Mouse (Mus musculus) intestine, embryonic 16.5 days (tissue): ENCODE data around the gene Inpp4a. TPM values are rescaled to one million over a fixed set of nuclear protein-coding genes. Genes with fewer than 3 reads are reported as not detected.

Source experiments
- ATAC-seq: fragments of 200-750 bp; cut with Nextera tagmentation; 2 replicates; pipeline ENCODE4 v1.8.0; 2017; ENCODE audit warnings: moderate TSS enrichment, moderate library complexity
- H3K27ac ChIP-seq: fragments of 300-500 bp; sonication (generic); 2 replicates; pipeline ENCODE4 v1.5.1; 2014; ENCODE audit warnings: mild to moderate bottlenecking, low read length
- H3K27me3 ChIP-seq: fragments of 300-500 bp; sonication (generic); replicated peaks from 2 replicates; pipeline ENCODE4 v1.6.1; 2014; ENCODE audit warnings: low read length, control low read depth, mixed read lengths; ENCODE audit not compliant: control insufficient read depth, insufficient read depth
- H3K36me3 ChIP-seq: fragments of 300-500 bp; sonication (generic); 2 replicates; pipeline ENCODE4 v1.6.1; 2014; ENCODE audit warnings: low read length, control low read depth; ENCODE audit not compliant: control insufficient read depth, insufficient read depth
- H3K4me1 ChIP-seq: fragments of 300-500 bp; sonication (generic); 2 replicates; pipeline ENCODE4 v1.6.1; 2014; ENCODE audit warnings: low read length, control low read depth, mixed read lengths; ENCODE audit not compliant: control insufficient read depth, insufficient read depth
- H3K4me2 ChIP-seq: fragments of 300-500 bp; sonication (generic); 2 replicates; pipeline ENCODE4 v1.6.1; 2014; ENCODE audit warnings: low read depth, low read length, control low read depth
- H3K4me3 ChIP-seq: fragments of 300-500 bp; sonication (generic); 2 replicates; pipeline ENCODE4 v1.5.1; 2014; ENCODE audit warnings: mild to moderate bottlenecking, low read length
- H3K9ac ChIP-seq: fragments of 300-500 bp; sonication (generic); 2 replicates; pipeline ENCODE4 v1.6.1; 2014; ENCODE audit warnings: low read depth, low read length
- H3K9me3 ChIP-seq: fragments of 300-500 bp; sonication (generic); 2 replicates; pipeline ENCODE4 v1.6.1; 2016; ENCODE audit warnings: low read length, control low read depth; ENCODE audit not compliant: control insufficient read depth
- WGBS: fragments of 180-500 bp; shearing (Covaris S2); extraction: QIAGEN DNeasy Blood & Tissue Kit; methylation state at CpG from one replicate; pipeline ENCODE4 v1.1.7; 2014; 5-methylcytosine and 5-hydroxymethylcytosine counted together
- polyA plus RNA-seq: library from polyadenylated mRNA; unstranded; fragments of >200 nt; fragmentation: Nextera tagmentation; extraction: Ambion mirVana; gene quantifications from 2 replicates; pipeline ENCODE4 v1.2.1, GENCODE M21; 2015

Gene Inpp4a
- polyA plus RNA-seq, 1 experiment from 2014 or later, result 12.1 TPM

- WGBS, result 74% methylated on average over 7 of the region's 7 CpGs
- no peak overlapping the region for H3K4me3 ChIP-seq
- no peaks in the 10 kb centered on the region for H3K36me3 ChIP-seq
- peaks cover 13% of the 10 kb centered on the region for H3K4me1 ChIP-seq
- no peak overlapping the region for H3K4me2 ChIP-seq
- H3K9me3 ChIP-seq, result no peaks in the 10 kb centered on the region
- H3K27ac ChIP-seq, result no peak overlapping the region
- no peak overlapping the region for H3K9ac ChIP-seq
- ATAC-seq, result peak; percentile 52; the same call in 1 of the 2 replicates
- no peaks in the 10 kb centered on the region for H3K27me3 ChIP-seq
Observed at GRCm38 (mm10) chr1:37317644-37318285, 18.1 kb downstream of the Inpp4a start.

GRCm38 (mm10) chr1:37318558-37318957 is 18.9 kb downstream of the Inpp4a start:
- no peak for ATAC-seq
- Histone ChIP-seq H3K9ac (no peak overlapping the region), H3K4me3 (no peak overlapping the region), H3K4me1 (peaks cover 13% of the 10 kb centered on the region), H3K27me3 (no peaks in the 10 kb centered on the region), H3K27ac (no peak overlapping the region), H3K9me3 (no peaks in the 10 kb centered on the region), H3K4me2 (no peak overlapping the region), H3K36me3 (no peaks in the 10 kb centered on the region)
- 83% methylated on average over 2 of the region's 2 CpGs for WGBS

- H3K27me3 ChIP-seq, result no peaks in the 10 kb centered on the region
- H3K4me3 ChIP-seq, result no peak overlapping the region
- 88% methylated on average over 2 of the region's 2 CpGs for WGBS
- H3K9me3 ChIP-seq, result no peaks in the 10 kb centered on the region
- no peak overlapping the region for H3K9ac ChIP-seq
- peaks cover 4% of the 10 kb centered on the region; the same call in 1 of the 2 replicates for H3K4me1 ChIP-seq
- no peaks in the 10 kb centered on the region for H3K36me3 ChIP-seq
- no peak overlapping the region for H3K27ac ChIP-seq
- no peak overlapping the region for H3K4me2 ChIP-seq
- no peak for ATAC-seq
Observed at GRCm38 (mm10) chr1:37322690-37323089, 23.0 kb downstream of the Inpp4a start.

DNA sequence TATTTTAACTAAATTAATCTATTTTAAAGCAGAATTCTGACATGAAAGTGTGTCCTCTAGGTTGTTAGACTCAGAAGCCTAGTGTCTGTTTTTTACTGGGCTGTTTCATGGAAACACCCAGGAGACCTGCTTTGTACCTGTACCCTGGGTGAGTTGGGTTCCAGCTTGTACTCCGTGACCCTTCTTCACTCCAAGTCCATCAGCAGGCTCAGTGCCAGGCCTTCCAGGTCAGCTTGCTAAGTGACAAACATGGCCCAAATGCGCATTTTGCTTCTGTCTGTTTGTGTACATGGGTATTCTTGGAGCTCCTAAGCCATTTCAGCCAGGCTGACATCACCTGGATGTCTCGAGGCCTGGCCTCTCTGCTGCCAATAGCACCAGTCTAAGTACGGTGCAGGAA is 23.5 kb downstream of the Inpp4a start:
- H3K4me1 ChIP-seq, result no peaks in the 10 kb centered on the region; the same call in 1 of the 2 replicates
- H3K27me3 ChIP-seq, result no peaks in the 10 kb centered on the region
- no peak overlapping the region for H3K27ac ChIP-seq
- H3K9me3 ChIP-seq, result no peaks in the 10 kb centered on the region
- H3K4me2 ChIP-seq, result no peak overlapping the region
- H3K4me3 ChIP-seq, result no peak overlapping the region
- ATAC-seq, result no peak
- no peak overlapping the region for H3K9ac ChIP-seq
- H3K36me3 ChIP-seq, result no peaks in the 10 kb centered on the region
- WGBS, result 78% methylated on average over 4 of the region's 4 CpGs

GRCm38 (mm10) chr1:37324569-37324968 is 24.9 kb downstream of the Inpp4a start:
- Histone ChIP-seq H3K27ac (no peak overlapping the region), H3K36me3 (no peaks in the 10 kb centered on the region), H3K9me3 (no peaks in the 10 kb centered on the region), H3K27me3 (no peaks in the 10 kb centered on the region), H3K4me2 (no peak overlapping the region), H3K9ac (no peak overlapping the region), H3K4me3 (no peak overlapping the region), H3K4me1 (no peaks in the 10 kb centered on the region)
- WGBS, result 31% methylated on average over 5 of the region's 5 CpGs
- no peak for ATAC-seq

DNA sequence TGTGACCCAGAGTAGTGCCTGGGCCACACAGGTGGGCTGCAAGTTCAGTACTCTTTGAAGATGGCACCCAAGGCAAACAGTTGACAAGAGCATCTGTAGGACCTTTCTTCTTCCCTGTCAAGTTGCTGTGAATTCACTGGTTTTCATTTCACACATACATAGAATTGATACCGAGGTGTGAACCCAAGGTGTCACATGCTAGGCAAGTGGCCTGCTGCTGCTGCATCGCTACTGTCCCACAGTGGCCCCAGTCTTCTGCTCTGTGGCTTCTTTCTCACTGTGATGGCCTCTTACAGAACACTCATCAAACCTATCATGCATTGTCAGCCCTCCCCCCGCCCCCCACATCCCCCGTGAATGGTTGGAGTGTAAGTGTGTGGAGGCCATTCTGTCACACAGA is 27.6 kb downstream of the Inpp4a start:
- Histone ChIP-seq H3K9me3 (no peaks in the 10 kb centered on the region), H3K4me2 (no peak overlapping the region), H3K27ac (no peak overlapping the region), H3K36me3 (no peaks in the 10 kb centered on the region), H3K27me3 (no peaks in the 10 kb centered on the region), H3K4me1 (no peaks in the 10 kb centered on the region), H3K4me3 (no peak overlapping the region), H3K9ac (no peak overlapping the region)
- 58% methylated on average over 4 of the region's 4 CpGs for WGBS
- no peak for ATAC-seq

DNA sequence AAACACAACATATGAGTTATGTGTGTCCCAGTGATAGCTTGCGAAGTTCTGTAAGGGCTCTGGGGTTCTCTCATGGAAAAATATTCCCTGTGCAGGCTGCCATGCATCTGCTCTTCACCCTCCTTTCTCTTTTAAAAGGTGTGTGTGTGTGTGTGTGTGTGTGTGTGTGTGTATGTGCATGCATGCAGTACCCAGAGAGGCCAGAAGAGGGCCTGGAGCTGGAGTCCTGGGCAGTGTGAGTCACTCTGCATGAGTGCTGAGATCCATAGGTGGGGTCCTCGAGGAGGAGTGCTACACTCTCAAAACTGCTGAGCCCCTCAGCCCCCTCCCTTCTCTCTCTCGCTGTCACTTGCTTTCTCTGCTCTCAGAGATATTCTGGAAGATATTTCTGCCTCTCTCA is 29.5 kb downstream of the Inpp4a start:
- no peak overlapping the region for H3K27ac ChIP-seq
- H3K9ac ChIP-seq, result no peak overlapping the region
- ATAC-seq, result no peak

DNA sequence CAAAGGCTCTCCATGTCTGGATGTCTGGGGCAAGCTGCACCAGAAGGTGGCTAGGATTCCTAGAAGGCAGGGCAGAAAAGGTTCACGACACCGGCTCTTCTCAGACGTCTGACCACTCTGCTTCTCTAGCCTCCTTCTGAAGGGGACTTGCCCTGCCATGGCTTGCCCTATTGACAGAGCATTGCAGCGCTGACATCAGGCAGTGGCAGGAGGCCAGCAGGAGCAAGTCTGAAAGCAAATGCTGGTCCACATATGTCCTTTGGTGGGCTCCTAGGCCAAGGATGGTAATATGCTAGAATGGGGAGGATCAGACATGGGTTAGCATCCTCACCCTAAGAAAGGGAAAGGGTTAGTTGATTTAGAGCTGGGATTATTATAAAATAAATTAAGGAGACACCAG is 30.2 kb downstream of the Inpp4a start:
- H3K9me3 ChIP-seq, result no peaks in the 10 kb centered on the region
- WGBS, result 93% methylated on average over 4 of the region's 4 CpGs
- H3K4me3 ChIP-seq, result no peak overlapping the region
- no peaks in the 10 kb centered on the region for H3K27me3 ChIP-seq
- H3K9ac ChIP-seq, result no peak overlapping the region
- no peaks in the 10 kb centered on the region for H3K4me1 ChIP-seq
- H3K4me2 ChIP-seq, result no peak overlapping the region
- ATAC-seq, result no peak
- H3K36me3 ChIP-seq, result no peaks in the 10 kb centered on the region
- H3K27ac ChIP-seq, result no peak overlapping the region

More for the DNA sequence above, 29.5 kb downstream of the Inpp4a start:
- H3K9me3 ChIP-seq, result no peaks in the 10 kb centered on the region
- 93% methylated on average over 3 of the region's 3 CpGs for WGBS
- no peak overlapping the region for H3K4me3 ChIP-seq
- H3K4me1 ChIP-seq, result no peaks in the 10 kb centered on the region
- H3K36me3 ChIP-seq, result no peaks in the 10 kb centered on the region
- no peaks in the 10 kb centered on the region for H3K27me3 ChIP-seq
- H3K4me2 ChIP-seq, result no peak overlapping the region

DNA sequence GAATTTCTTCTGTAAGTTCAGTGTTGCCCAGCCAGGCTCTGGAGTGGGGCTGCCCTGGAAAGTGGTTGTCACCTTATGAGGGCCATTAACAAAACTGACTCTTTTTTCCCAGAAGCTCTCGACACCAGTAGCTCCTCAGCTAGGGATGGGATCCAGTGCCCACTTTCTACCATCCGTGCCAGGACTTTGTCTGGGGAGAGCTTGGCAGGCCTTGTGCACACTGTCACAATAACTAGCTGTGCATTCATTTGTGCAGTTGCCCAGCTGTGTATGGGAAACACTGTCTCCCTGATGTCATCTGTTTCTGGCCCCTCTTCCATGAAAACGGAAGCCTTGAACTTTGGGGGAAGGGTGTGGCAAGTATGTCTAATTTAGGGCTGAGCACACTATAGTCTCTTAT is 33.1 kb downstream of the Inpp4a start:
- no peaks in the 10 kb centered on the region for H3K9me3 ChIP-seq
- H3K4me2 ChIP-seq, result no peak overlapping the region
- no peaks in the 10 kb centered on the region for H3K27me3 ChIP-seq
- 70% methylated on average over 3 of the region's 3 CpGs for WGBS
- no peak overlapping the region for H3K9ac ChIP-seq
- ATAC-seq, result no peak
- H3K36me3 ChIP-seq, result no peaks in the 10 kb centered on the region
- H3K4me1 ChIP-seq, result no peaks in the 10 kb centered on the region
- H3K27ac ChIP-seq, result no peak overlapping the region
- H3K4me3 ChIP-seq, result no peak overlapping the region
